Mouse (Mus musculus) right cerebral cortex, postnatal 25 days (tissue): Measurements from ENCODE around the gene Pus10.
"Not testable (repeated sequence)": the region's sequence is repeated elsewhere in the genome, so short reads cannot be mapped to it uniquely, and the experiment has no call there.

Source experiments
- DNase-seq: peaks from one replicate; pipeline ENCODE4 v3.0.0; 2022

Pus10 gene

DNA sequence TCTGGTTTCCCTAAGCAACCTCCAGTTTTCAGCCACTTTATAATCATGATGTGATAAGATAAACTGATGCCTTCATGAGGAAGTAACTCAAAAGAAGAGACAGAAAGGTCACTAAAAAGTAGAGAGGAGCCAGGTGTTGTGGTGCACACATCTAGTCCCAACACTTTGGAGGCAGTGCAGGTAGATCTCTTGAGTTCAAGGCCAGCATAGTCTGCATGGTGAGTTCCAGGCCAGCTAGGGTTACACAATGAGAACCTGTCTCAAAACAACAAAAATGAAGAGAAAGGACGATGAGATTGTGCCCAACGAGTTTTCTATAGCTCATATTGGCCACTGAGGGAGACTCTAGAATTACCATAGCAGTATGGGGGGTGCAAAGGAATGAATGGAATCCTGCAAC, 33.1 kb downstream of the Pus10 start:
- no peak for DNase-seq

- DNase-seq, result no peak
Observed at GRCm38 (mm10) chr11:23699414-23700095, 34.1 kb downstream of the Pus10 start.

DNA sequence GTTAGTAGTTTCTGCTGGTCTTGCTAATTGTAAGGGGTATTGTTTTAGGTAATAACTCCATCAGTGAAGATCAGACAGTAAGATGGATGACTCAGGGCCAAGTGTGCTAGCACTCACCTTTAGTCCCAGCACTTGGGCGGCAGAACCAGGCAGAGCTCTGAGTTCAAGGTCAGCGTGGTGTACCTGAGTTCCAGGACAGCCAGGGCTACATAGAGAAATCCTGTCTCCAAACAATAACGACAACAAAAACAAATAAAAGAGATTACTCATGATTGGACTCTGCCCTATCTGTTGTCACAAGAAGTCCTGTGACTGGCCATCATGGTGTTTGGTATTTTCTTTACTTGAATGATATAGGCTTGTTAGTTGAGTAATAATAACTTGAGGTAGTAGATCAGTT, 36.4 kb downstream of the Pus10 start:
- no peak for DNase-seq

DNA sequence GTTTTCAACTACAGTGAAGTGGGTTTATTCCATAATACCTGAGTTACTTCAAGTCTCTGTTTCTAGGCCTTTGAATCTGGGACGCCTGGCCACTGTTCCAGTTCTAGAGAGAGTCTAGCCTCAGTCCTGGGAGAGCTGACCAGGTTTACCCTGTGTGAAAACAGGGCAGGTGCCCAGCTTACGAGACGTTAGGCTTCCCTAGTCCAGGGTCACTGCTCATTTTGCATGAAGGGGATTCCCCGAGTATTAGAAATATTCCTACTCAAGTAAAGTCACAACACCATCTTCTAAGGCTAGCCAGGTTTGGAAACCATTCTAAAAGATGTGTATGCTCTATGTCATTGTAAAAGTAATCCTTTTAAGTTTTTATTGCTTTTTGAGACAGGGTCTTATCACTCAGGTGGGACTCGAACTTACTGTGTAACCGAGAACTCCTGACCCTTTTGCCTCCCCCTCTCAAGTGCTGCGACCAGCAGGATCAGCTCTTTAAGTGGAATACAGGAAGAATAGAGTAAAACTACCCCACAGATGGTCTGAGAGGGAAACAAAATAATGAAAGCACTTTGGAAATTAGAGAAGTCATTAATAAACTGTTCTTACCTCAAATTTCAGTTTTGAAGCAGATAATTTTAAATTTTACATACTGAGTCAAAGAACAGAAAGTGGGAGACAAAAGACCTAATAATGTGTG, 39.3 kb downstream of the Pus10 start:
- DNase-seq, result no peak

DNA sequence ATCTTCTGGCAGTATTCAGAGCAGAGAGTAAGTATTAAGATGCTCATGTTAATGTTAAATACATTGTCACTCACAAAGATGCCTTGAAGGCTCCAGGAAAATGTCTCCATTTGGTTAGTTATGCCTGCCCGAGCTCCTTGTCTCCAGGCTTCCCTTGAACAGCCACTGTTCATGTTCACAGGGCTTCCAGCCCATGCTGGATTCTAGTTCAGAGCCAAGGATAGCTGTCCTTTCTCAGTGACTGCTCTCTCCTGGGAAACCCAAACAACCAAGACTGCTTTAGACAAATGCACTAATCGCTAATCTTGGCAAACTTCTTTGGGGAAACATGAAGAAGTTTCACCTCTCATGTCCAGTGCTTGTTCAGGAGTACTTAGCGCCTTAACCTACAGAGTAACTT, 46.8 kb downstream of the Pus10 start:
- DNase-seq, result no peak

DNA sequence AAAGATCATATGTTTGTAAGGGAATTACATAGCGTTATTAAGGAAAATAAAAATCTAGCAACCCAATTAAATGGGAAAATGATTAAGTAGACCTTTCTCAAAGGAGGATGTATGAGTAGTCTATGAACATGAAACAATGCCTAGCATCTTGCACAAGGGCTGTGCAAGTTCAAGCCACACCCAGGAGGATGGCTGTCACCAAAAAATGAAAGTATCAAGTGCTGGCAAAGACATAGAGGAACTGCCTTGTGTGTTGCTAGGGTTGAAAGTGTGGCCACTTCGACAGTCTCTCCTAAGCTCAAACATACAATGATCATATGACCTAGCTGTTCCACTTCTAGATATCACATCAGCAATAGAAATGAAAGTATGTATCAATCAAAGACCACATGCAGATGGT, 53.4 kb downstream of the Pus10 start:
- DNase-seq, result no peak

DNA sequence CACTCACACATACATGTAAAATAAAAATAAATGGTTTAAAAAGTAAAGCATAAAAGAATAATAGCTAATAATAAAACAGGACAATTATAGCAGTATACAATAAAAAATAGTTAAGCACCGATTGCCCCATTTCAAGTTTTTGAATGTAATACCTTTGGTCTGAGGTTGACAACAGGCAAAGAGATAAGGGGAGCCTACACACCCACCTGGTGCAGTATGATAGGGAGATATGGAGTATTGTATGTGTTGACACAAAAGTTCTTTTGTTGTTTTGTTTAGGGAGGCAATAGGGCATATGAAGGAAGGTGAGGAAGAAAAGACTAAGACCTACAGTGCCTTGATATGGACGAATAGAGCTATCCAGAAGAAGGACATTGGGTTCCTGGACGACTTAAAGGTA, 54.4 kb downstream of the Pus10 start:
- DNase-seq, result no peak

DNA sequence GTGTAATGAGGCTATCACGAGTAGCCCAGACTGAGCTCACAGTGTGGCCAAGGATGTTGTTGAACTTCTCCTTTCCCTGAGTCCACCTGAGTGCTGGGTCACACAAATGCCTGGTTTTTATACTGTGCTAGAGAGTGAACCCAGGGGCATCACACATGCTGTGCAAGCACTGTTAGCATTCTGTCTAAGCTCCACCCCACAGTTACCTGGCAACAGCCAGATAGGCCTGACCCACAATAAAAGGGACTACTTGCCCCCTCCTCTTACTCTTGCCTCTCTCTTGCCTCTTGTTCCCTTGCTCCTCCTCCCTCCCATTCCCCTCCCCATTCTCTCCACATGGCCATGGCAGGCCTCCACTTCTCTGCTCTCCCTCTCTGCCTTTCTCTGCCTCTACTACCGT, 56.9 kb downstream of the Pus10 start:
- DNase-seq, result no peak

DNA sequence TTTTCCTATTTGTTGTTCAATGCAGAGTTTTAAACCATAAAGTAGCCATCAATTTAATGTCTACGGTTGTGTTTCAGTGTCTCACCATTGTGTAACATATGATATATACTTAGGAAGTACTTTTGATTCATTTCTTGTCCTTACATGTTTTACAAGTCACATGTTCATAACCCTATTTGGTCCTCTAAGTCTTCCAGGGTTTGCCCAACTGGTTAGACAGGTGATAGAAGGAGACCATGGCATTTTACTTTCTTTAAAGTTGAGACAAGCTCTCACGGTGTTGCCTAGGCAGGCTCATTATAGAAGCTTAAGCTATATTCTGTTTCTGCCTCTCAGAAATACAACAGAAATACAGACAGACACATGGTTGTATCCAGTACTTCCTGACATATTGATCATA, 60.4 kb downstream of the Pus10 start:
- no peak for DNase-seq

GRCm38 (mm10) chr11:23726441-23726840, 61.0 kb downstream of the Pus10 start:
- DNase-seq, result no peak

DNA sequence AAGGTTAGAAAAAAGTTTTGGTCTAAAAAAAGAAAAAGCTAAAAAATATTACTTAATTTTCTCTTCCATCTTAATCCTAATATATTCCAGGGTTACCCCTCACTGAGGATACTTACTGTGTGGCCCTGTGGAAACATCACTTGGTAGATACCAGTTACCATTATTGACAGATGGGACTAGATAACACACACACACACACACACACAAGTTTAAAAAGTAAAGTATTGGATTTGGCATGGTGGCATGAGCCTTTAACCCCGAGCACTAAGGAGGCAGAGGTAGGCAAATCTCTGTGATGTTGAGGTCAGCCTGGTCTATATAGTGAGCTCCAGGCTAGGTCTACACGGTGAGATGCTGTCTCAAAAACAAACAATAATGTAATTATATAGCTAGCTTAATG, 62.7 kb downstream of the Pus10 start:
- no peak for DNase-seq

DNA sequence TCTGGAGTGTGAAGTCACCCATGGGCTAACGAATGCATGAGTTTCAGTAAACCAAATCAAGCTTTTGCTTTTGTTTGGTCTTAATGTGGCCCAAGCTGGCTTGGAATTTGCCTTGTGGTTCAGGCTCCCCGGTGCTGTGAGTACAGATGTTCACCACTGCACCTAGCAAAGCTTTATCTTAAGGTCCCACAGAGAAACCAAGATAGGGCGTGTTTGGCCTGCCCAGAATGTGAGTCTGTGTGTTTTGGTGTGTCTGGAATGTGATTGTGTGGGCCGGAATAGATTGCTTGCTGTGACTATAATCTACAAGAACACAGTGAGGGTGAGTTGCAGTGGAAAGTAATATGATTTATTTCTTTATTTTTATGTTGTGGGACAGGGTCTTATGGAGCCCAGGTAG, 64.6 kb downstream of the Pus10 start:
- no peak for DNase-seq

GRCm38 (mm10) chr11:23732840-23733239, 67.4 kb downstream of the Pus10 start:
- no peak for DNase-seq

- no peak for DNase-seq
Observed at GRCm38 (mm10) chr11:23734749-23735286, 69.3 kb downstream of the Pus10 start.

DNA sequence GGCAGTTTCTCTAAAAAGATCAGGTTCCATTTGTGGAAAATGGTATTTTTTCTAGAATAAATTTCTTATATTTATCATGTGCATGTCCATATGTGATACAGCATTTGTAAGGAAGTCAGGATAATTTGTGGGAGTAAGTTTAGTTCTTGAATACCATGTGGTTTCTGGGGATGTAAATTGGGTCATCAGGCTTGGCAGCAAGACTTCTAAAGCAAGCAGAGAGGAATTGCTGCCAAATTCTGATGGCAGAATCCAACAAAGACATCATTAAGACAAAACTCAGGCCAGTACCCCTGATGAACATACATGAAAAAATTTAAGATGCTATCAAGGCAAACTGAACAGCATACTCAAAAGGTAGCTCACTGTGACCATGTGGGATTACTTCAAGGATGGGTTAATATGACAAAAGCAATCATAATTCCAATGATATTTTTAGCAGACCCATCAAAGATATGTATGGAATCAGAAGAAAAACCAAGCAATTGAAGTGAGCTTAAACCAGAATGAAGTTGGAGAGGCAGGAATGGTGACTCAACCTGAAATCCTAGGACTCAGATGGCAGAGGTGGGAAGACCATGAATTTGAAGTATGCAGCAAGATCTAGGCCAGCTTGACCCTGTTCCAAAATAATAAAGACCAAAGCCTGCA, 70.5 kb downstream of the Pus10 start:
- DNase-seq, result no peak

DNA sequence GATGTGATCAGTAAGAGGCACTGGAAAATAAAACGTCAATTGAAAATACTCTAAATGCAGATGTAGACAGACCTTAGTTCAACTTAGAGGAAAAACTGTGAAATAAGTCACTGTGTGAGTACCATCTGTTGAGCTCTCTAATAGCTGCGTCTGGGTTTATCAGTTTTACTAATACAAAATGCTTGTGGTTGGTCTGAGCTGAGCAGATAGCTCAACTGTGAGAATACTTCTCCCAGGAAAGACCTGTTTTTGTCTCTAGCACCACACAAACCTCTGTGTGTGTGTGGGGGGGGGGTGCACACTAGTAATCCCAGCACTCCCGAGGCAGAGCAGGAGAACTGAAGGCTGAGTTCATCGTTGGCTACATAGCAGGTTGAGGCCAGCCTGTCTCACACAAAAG, 75.4 kb downstream of the Pus10 start:
- no peak for DNase-seq

DNA sequence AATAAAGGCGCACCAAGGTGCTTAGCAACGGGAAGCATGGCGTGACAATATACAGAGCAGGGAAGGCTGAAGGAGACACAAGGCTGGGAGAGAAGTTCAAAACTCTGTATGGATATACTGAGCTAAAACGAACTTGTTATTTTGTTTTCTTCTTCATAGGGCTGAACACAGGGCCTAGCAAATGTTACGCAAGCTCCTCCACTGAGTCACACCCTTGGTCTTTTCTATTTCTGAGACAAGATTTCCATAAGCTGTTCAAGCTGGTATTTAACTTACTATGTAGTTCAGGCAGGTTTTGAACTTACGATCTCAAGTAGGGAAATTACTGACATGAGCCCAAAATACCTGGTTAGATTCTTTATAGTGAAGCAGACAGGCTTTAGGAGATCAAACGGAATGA, 75.9 kb downstream of the Pus10 start:
- no peak for DNase-seq

DNA sequence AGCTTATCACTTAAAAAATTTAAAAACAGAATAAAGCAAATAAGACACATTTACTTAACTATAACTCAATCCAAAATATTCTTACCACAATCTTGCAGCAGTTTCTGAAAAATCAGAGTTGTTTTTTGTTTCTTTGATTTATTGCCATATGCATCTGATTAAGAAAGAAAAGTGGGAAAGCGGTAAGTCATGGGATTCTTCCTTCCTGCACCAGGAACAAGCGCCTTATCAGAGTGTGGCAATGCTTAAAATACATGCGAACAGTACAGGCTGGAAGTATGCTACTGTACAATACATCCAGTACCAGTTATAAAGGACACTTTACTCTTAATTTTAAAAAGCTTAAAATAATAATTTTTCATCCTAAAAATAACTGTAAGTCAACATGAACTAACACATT, 78.9 kb downstream of the Pus10 start:
- DNase-seq, result no peak

DNA sequence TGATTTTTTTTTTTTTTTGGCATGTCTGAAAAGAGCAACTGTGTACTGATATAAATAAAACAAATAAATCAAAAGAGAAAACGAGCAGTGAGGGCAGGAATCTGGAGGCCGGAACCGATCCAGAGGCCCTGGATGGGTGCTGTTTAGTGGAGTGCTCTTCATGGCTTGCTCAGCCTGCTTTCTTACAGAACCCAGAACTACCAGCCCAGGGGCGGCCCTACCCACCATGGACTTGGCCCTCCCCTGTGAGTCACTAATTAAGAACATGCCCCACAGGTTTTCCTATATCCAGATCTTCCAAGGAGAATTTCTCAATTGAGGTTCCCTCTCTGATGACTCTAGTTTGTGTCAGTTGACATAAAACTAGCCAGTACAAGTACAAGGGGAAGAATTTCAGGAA, 80.6 kb downstream of the Pus10 start:
- DNase-seq, result no peak

DNA sequence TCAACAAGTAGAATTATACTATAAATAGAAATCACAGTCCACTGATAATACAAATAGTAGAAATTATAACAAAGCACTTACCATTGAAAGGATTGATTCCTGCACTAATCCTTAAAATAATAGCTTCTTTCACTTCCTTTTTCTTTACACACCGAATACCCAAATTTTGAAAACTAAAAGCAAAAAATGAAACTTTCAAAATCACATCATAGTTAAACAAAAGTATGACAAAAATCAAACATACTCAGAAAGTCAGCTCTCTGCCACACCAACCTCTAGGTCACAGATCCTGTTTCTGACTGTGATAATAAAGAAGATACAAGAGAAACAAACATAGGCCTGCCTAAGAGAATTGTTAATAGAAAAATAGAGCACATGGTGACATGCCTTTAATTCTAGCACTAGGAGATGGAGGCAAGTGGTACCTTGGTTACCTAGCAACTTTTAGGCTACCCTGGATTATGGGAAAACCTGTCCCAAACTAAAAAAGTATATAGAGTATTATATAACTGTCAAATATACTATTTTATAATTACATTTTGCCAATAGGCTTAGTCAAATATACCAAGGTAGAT, 87.7 kb downstream of the Pus10 start:
- no peak for DNase-seq

- DNase-seq, result no peak
Observed at GRCm38 (mm10) chr11:23754329-23754728, 88.9 kb downstream of the Pus10 start.

DNA sequence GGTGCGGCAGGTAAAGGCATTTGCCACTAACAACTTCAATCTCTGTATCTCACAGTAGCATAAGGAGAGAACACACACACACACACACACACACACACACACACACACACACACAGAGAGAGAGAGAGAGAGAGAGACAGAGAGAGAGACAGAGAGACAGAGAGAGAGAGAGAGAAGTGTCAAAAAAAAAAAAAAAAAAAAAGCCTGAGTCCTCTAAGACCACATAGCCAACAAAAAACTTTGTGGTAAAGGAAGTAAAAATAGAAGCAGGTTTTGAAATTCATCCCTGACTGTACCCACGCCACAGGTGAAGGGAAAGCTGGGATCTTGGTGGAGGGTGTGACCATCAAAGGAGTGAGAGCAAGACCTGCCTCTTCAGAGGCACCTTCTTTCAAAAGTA, 92.7 kb downstream of the Pus10 start:
- no peak for DNase-seq

GRCm38 (mm10) chr11:23762635-23763034, 97.2 kb downstream of the Pus10 start:
- no peak for DNase-seq

DNA sequence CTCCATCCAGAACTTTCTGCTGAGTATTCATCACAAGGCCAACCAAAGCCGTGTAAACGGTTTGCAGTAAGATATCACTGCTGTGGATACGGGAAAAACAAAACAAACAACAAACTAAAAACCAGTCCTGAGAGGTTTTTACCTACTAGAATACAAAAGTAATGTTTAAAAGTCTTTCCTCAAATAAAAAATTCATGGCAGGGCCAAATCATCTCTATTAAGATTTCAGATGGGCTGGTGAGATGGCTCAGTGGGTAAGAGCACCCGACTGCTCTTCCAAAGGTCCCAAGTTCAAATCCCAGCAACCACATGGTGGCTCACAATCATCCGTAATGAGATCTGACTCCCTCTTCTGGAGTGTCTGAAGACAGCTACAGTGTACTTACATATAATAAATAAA, 101.9 kb downstream of the Pus10 start:
- DNase-seq, result not testable (repeated sequence)
